38 mouse cellular contexts compared by ENCODE assay signal in the genomic region with DNA sequence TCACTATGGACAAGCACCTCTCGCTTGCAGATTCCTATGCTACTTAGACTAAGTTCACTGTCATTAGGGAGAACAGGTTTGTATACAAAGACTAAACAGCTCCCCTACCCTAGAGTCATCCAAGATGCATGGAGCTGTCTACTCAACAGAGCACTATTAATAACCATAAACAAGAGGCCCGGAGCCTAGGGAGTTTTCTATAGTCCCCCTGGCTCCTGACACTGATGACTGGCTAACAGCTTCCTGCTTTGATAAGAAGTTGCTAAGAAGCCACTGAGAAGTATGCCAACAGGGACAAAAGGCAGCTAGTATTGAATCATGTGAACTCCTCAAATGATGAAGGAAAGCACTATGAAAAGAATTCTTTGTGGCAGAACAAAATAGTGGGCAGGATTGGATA. TPM values are rescaled to one million over a fixed set of nuclear protein-coding genes. Genes with fewer than 3 reads are reported as not detected.
DNase-seq lines count a peak whose midpoint lies in the region; ATAC-seq lines count a peak whose summit lies in the region.
"Had no signal": no experiment of that assay in that cellular context is flagged by ENCODE, and none has a peak within 500 bp of the region (broad histone marks: within the 10 kb centered on the region; RNA-seq: fewer than 3 reads in every experiment).

No protein-coding gene starts in this region.

- 43% methylated on average over 2 of the region's 2 CpGs for WGBS in heart, embryonic 16.5 days

- no peaks in the 10 kb centered on the region for H3K27me3 ChIP-seq in heart, embryonic 16.5 days (ENCODE audit: control insufficient read depth, insufficient read depth, low read length)
- H3K27me3 ChIP-seq: embryonic facial prominence, embryonic 15.5 days; forebrain, embryonic 12.5 days; intestine, embryonic 15.5 days; limb, embryonic 13.5 days; stomach, embryonic 15.5 days had no signal

- intact Hi-C loops in heart, postnatal 36 days (cut with DNase I), result no loop called here
- intact Hi-C loops in heart, postnatal 10 days (cut with DNase I), result no loop called here

- no peak overlapping the region for H3K4me2 ChIP-seq in heart, embryonic 16.5 days (ENCODE audit: low read depth, low read length)
- H3K4me2 ChIP-seq: embryonic facial prominence, embryonic 15.5 days; forebrain, embryonic 12.5 days; intestine, embryonic 15.5 days; limb, embryonic 13.5 days; liver, embryonic 11.5 days; midbrain, embryonic 11.5 days; stomach, embryonic 15.5 days had no signal

- H3K9ac ChIP-seq in heart, embryonic 16.5 days (ENCODE audit: low read length), result no peak overlapping the region
- H3K9ac ChIP-seq: embryonic facial prominence, embryonic 15.5 days; forebrain, embryonic 12.5 days; forebrain, postnatal 0 days; intestine, embryonic 15.5 days; limb, embryonic 13.5 days; liver, postnatal 0 days; stomach, embryonic 15.5 days had no signal

- H3K27ac ChIP-seq in heart, embryonic 16.5 days (ENCODE audit: low read length), result no peak overlapping the region
- H3K27ac ChIP-seq: embryonic facial prominence, embryonic 10.5 days; embryonic facial prominence, embryonic 15.5 days; forebrain, embryonic 12.5 days; intestine, embryonic 15.5 days; layer of hippocampus, adult 2 months; left cerebral cortex, adult 2 months; limb, embryonic 13.5 days; stomach, embryonic 15.5 days had no signal

- DNase-seq in embryo, embryonic 10.5 days (ENCODE audit: low spot score), result peak; percentile 12
- DNase-seq in embryo, embryonic 9.5 days (ENCODE audit: extremely low spot score), result no peak
- no peak for DNase-seq in heart, postnatal 36 days
- DNase-seq in 3T3-L1 (ENCODE audit: low read depth, low spot score), result peak; percentile 21
- DNase-seq in heart, postnatal 10 days, result peak; percentile 13 to 23
- no peak for DNase-seq in right cerebral cortex, postnatal 10 days (ENCODE audit: low spot score in 2 of 2)
- DNase-seq: adrenal gland, postnatal 25 days; cerebellum, adult 11-12 months; cerebellum, adult 9-11 months; kidney, adult 2 months; kidney, postnatal 36 days; liver, postnatal 0 days; right cerebral cortex, postnatal 14 days had no signal

- no peaks in the 10 kb centered on the region for H3K36me3 ChIP-seq in heart, embryonic 16.5 days (ENCODE audit: control insufficient read depth, insufficient read depth)
- H3K36me3 ChIP-seq: embryonic facial prominence, embryonic 10.5 days; embryonic facial prominence, embryonic 15.5 days; forebrain, embryonic 12.5 days; intestine, embryonic 15.5 days; limb, embryonic 13.5 days; stomach, embryonic 15.5 days had no signal

- H3K4me1 ChIP-seq in heart, embryonic 16.5 days (ENCODE audit: control insufficient read depth, insufficient read depth, low read length), result peaks cover 9% of the 10 kb centered on the region
- H3K4me1 ChIP-seq: embryonic facial prominence, embryonic 10.5 days; embryonic facial prominence, embryonic 15.5 days; forebrain, embryonic 12.5 days; intestine, embryonic 15.5 days; limb, embryonic 13.5 days; stomach, embryonic 15.5 days had no signal

- no peaks in the 10 kb centered on the region for H3K9me3 ChIP-seq in heart, embryonic 16.5 days (replicated peaks; ENCODE audit: control insufficient read depth, low read length)
- H3K9me3 ChIP-seq: embryonic facial prominence, embryonic 10.5 days; embryonic facial prominence, embryonic 15.5 days; forebrain, embryonic 12.5 days; intestine, embryonic 15.5 days; limb, embryonic 13.5 days; stomach, embryonic 15.5 days had no signal

- 0 out of 2 replicates have a peak, but pooled peaks have one; percentile 18 for ATAC-seq in heart, embryonic 16.5 days (replicated peaks; ENCODE audit: extremely low read depth, insufficient read depth, low FRiP score)
- ATAC-seq: forebrain, postnatal 0 days; hindbrain, embryonic 16.5 days; intestine, embryonic 15.5 days; liver, postnatal 0 days; midbrain, embryonic 16.5 days had no signal

- H3K4me3 ChIP-seq in heart, embryonic 16.5 days (ENCODE audit: low read length), result no peak overlapping the region
- H3K4me3 ChIP-seq: embryonic facial prominence, embryonic 10.5 days; embryonic facial prominence, embryonic 15.5 days; forebrain, embryonic 12.5 days; intestine, embryonic 15.5 days; layer of hippocampus, adult 2 months; left cerebral cortex, adult 2 months; limb, embryonic 13.5 days; stomach, embryonic 15.5 days had no signal

RNA-seq across cellular contexts. Expression of a gene that starts 48.1 kb away (rescaled TPM):
- 0.81 and 0.88 TPM in 2 replicates for polyA plus RNA-seq in heart, embryonic 16.5 days (2015; fragmentation: Nextera tagmentation; extraction: Ambion mirVana)
- under 1 TPM in 1 of 2 experiments, not detected in 1; 0.25 TPM for total RNA-seq in heart, postnatal 36 days (2021)
- under 1 TPM; 0.26 to 0.37 TPM for total RNA-seq in heart, postnatal 10 days (2021)
- total RNA-seq: adrenal gland, adult 18-20 months; adrenal gland, postnatal 25 days; forebrain, postnatal 0 days; gastrocnemius, adult 8-10 months; layer of hippocampus, adult 2 months; layer of hippocampus, postnatal 14 days; left cerebral cortex, adult 2 months; left cerebral cortex, postnatal 36 days; MEL; neutrophil, adult 5-6 weeks had no signal
- polyA plus RNA-seq: embryonic facial prominence, embryonic 10.5 days; embryonic facial prominence, embryonic 15.5 days; forebrain, embryonic 12.5 days; forebrain, postnatal 0 days; intestine, embryonic 15.5 days; kidney, adult 2 months; kidney, embryonic 16.5 days; limb, embryonic 13.5 days; liver, embryonic 11.5 days; liver, postnatal 0 days; lung, embryonic 16.5 days; midbrain, embryonic 11.5 days; neural tube, embryonic 11.5 days; small intestine, adult 2 months; stomach, embryonic 15.5 days; urinary bladder, adult 2 months had no signal

Comparison
In these comparisons a context has a peak if more than half of its experiments do, and no peak if none do; other contexts are left out.
1. DNase-seq: peak in embryo, embryonic 10.5 days (single experiment), 3T3-L1 (single experiment) and heart, postnatal 10 days (2 of 2); none in embryo, embryonic 9.5 days (single experiment), heart, postnatal 36 days (0 of 2) and right cerebral cortex, postnatal 10 days (0 of 2).